Mouse (Mus musculus) brain, embryonic 14.5 days (tissue): ENCODE data around the gene Prorsd1. TPM values are rescaled to one million over a fixed set of nuclear protein-coding genes. Genes with fewer than 3 reads are reported as not detected.

ENCODE experiments used
- DNase-seq: peaks from one replicate; pipeline ENCODE4 v3.0.0-alpha.2; 2011; ENCODE audit warnings: low read depth
- CTCF ChIP-seq: fragments of 200-500 bp; IDR thresholded peaks from 2 replicates; pipeline ENCODE4 v1.5.1; 2012; ENCODE audit warnings: inconsistent platforms, mild to moderate bottlenecking, moderate library complexity, borderline replicate concordance; ENCODE audit not compliant: insufficient read depth, insufficient read length; ENCODE audit errors: extremely low read depth
- POLR2A ChIP-seq: fragments of 200-500 bp; IDR thresholded peaks from 2 replicates; pipeline ENCODE4 v1.6.1; 2012; ENCODE audit warnings: mild to moderate bottlenecking, inconsistent platforms, borderline replicate concordance; ENCODE audit not compliant: poor library complexity, insufficient read depth, insufficient read length, severe bottlenecking; ENCODE audit errors: extremely low read depth
- polyA plus RNA-seq: library from polyadenylated mRNA; depleted of rRNA; stranded (reverse); fragments of >200 nt; gene quantifications from 2 replicates; pipeline ENCODE4 v1.2.3, GENCODE M21; 2012; rRNA removed

Gene Prorsd1
- polyA plus RNA-seq, 1 experiment: 4.6 TPM

DNA sequence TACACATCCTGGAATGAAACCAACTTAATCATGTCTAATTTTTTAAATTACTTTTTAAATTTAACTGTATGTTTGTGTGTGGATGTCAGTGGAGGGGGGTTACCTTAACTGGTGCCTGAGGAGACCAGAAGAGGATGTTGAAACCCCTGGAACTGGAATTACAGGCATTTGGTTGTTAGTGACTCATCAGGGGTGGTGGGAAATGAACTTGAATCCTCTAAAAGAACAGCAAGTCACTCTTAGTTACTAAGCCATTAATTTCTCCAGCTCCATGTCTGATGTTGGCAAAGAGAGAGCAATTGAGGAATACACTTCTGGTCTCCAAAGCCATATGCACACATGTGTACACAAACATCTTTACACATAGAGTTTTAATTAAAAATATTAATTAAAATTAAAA is 40.2 kb downstream of the Prorsd1 start:
- TF ChIP-seq POLR2A (no peak), CTCF (no peak)
- no peak for DNase-seq

Other genes with a start within 250 kb of the Prorsd1 start
- gene Ccdc88a, start 141.4 kb downstream of the Prorsd1 start, polyA plus RNA-seq: 26.2 and 31.7 TPM in 2 replicates
- 27.1 and 30.6 TPM in 2 replicates for gene Mtif2, start 11.4 kb upstream of the Prorsd1 start, polyA plus RNA-seq
- 0.23 and 0.24 TPM in 2 replicates for gene Clhc1, start 32.9 kb upstream of the Prorsd1 start, polyA plus RNA-seq
- 884 and 893 TPM in 2 replicates for gene Rps27a, start 33.1 kb upstream of the Prorsd1 start, polyA plus RNA-seq
- 289 and 295 TPM in 2 replicates for gene Rtn4, start 177.9 kb upstream of the Prorsd1 start, polyA plus RNA-seq